ENCODE assay signal across 9 mouse cellular contexts in the genomic region with DNA sequence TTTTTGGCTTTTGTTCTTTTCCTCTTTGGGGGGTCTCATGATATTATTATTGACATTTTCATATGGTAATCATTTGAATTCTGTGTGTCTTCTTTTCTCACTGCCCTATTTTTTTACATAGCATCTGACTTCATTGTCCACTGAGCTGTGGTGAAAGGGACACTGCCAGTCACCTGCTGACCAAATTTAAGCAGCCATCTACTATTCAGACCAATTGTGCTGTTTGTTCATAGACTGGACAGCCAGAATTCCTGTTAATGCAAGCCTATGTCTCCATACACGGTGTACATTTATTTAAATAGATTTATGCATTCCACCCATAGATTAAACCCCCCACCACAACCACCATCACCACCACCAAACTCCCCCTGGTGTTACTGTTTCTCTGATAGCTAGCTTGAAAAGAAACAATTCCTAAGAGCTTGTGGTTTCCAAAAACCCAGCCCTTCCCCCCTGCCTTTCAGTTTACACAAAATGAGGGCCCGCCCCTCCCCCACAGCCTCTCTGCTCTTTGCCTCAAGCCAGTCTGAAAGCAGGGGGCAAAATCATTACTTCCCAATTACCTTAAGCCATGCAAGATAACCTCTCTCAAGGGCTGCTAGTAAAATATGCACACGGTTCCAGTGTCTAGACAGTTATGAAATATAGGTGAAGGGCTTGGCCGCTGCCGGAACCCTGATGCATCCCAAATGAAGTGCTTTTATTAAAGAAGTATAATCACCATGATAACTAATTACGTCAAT.
DNase-seq lines count a peak whose midpoint lies in the region; ATAC-seq and TF ChIP-seq lines count a peak whose summit lies in the region.
"Had no signal": no experiment of that assay in that cellular context is flagged by ENCODE, and none has a peak within 500 bp of the region (broad histone marks: within the 10 kb centered on the region; RNA-seq: fewer than 3 reads in every experiment).

No protein-coding gene starts in this region.

- H3K4me1 ChIP-seq in intestine, embryonic 14.5 days (replicated peaks; ENCODE audit: control insufficient read depth, insufficient read depth, low read length) = peaks cover 5% of the 10 kb centered on the region; the same call in 1 of the 2 replicates
- H3K4me1 ChIP-seq in midbrain, embryonic 14.5 days (ENCODE audit: control insufficient read depth, insufficient read depth, low read length) = peaks cover 23% of the 10 kb centered on the region
- H3K4me1 ChIP-seq in lung, adult 2 months (ENCODE audit: control insufficient read depth, insufficient read depth, low read length) = no peaks in the 10 kb centered on the region

- no peak for ATAC-seq in intestine, embryonic 14.5 days (replicated peaks; ENCODE audit: low FRiP score, low TSS enrichment, low read depth)
- ATAC-seq in midbrain, embryonic 14.5 days (ENCODE audit: low FRiP score, low TSS enrichment) = peak; percentile 53

- peak overlapping the region; percentile 37; the same call in 1 of the 2 replicates for H3K4me3 ChIP-seq in intestine, embryonic 14.5 days (ENCODE audit: low read depth, low read length)
- H3K4me3 ChIP-seq in midbrain, embryonic 14.5 days (replicated peaks; ENCODE audit: low read depth, low read length) = peak overlapping the region; percentile 34; the same call in 1 of the 2 replicates
- no peak overlapping the region for H3K4me3 ChIP-seq in lung, adult 2 months (replicated peaks; ENCODE audit: extremely low read depth, low read depth, low read length)
- H3K4me3 ChIP-seq: myocyte had no signal

- H3K9ac ChIP-seq in intestine, embryonic 14.5 days (ENCODE audit: low read length) = no peak overlapping the region
- 0 out of 2 replicates have a peak overlapping the region, but pooled peaks have one; percentile 60 for H3K9ac ChIP-seq in midbrain, embryonic 14.5 days (replicated peaks; ENCODE audit: low read length)

- H3K9me3 ChIP-seq in intestine, embryonic 14.5 days (ENCODE audit: control insufficient read depth, low read length) = no peaks in the 10 kb centered on the region
- H3K9me3 ChIP-seq in midbrain, embryonic 14.5 days (ENCODE audit: control insufficient read depth, low read length) = no peaks in the 10 kb centered on the region

- peak; percentile 19 for DNase-seq in right cerebral cortex, postnatal 14 days
- DNase-seq in right cerebral cortex, postnatal 36 days (ENCODE audit: low spot score in 2 of 2) = no peak
- DNase-seq in embryo, embryonic 9.5 days (ENCODE audit: extremely low spot score) = peak; percentile 66
- DNase-seq in intestine, embryonic 14.5 days (ENCODE audit: low spot score) = no peak
- DNase-seq in midbrain, embryonic 14.5 days = peak; percentile 83
- DNase-seq in right cerebral cortex, adult 2 months (ENCODE audit: low spot score in 2 of 2) = no peak
- no peak for DNase-seq in lung, adult 2 months
- no peak for DNase-seq in layer of hippocampus, adult 9-10 months (ENCODE audit: low spot score)

- H3K27ac ChIP-seq in intestine, embryonic 14.5 days (ENCODE audit: low read depth) = no peak overlapping the region
- peak overlapping the region; percentile 92 for H3K27ac ChIP-seq in midbrain, embryonic 14.5 days (replicated peaks; ENCODE audit: low read depth, low read length)

- no peak for TF ChIP-seq CTCF in lung, adult 2 months (IDR thresholded peaks at IDR 0.05; ENCODE audit: insufficient read depth, low read length)

- TF ChIP-seq POLR2A in lung, adult 2 months (IDR thresholded peaks at IDR 0.05; ENCODE audit: borderline replicate concordance, extremely low read depth, low read depth, low read length) = no peak

- peak overlapping the region; percentile 61 for H3K4me2 ChIP-seq in intestine, embryonic 14.5 days (ENCODE audit: low read length)
- peak overlapping the region; percentile 58 for H3K4me2 ChIP-seq in midbrain, embryonic 14.5 days (ENCODE audit: low read length)

- H3K36me3 ChIP-seq in intestine, embryonic 14.5 days (ENCODE audit: control insufficient read depth, insufficient read depth, low read length) = no peaks in the 10 kb centered on the region
- no peaks in the 10 kb centered on the region for H3K36me3 ChIP-seq in midbrain, embryonic 14.5 days (ENCODE audit: control insufficient read depth, insufficient read depth, low read length)

- 42% methylated on average over 6 of the region's 6 CpGs for WGBS in intestine, embryonic 14.5 days
- 6% methylated on average over 6 of the region's 6 CpGs for WGBS in midbrain, embryonic 14.5 days
- 60% methylated on average over 6 of the region's 6 CpGs for WGBS in lung, adult 2 months

- no peaks in the 10 kb centered on the region for H3K27me3 ChIP-seq in intestine, embryonic 14.5 days (replicated peaks; ENCODE audit: control insufficient read depth, insufficient read depth, low read length)
- H3K27me3 ChIP-seq in midbrain, embryonic 14.5 days (ENCODE audit: control insufficient read depth, insufficient read depth, low read length) = no peaks in the 10 kb centered on the region

Comparison
In these comparisons a context has a peak if more than half of its experiments do, and no peak if none do; other contexts are left out.
1. DNase-seq: peak in right cerebral cortex, postnatal 14 days (single experiment), embryo, embryonic 9.5 days (single experiment) and midbrain, embryonic 14.5 days (single experiment); none in right cerebral cortex, postnatal 36 days (0 of 2), intestine, embryonic 14.5 days (single experiment), right cerebral cortex, adult 2 months (0 of 2), lung, adult 2 months (single experiment) and layer of hippocampus, adult 9-10 months (single experiment).